Mouse (Mus musculus) cerebellum, adult (tissue): ENCODE results near the gene Kmt2e.

Experiments used
- ATAC-seq: cut with Nextera tagmentation; 2 replicates; pipeline ENCODE4 v1.9.2; 2017; ENCODE audit warnings: mild to moderate bottlenecking, moderate library complexity, mixed read lengths; ENCODE audit not compliant: insufficient number of reproducible peaks, low FRiP score, low TSS enrichment

Kmt2e gene

DNA sequence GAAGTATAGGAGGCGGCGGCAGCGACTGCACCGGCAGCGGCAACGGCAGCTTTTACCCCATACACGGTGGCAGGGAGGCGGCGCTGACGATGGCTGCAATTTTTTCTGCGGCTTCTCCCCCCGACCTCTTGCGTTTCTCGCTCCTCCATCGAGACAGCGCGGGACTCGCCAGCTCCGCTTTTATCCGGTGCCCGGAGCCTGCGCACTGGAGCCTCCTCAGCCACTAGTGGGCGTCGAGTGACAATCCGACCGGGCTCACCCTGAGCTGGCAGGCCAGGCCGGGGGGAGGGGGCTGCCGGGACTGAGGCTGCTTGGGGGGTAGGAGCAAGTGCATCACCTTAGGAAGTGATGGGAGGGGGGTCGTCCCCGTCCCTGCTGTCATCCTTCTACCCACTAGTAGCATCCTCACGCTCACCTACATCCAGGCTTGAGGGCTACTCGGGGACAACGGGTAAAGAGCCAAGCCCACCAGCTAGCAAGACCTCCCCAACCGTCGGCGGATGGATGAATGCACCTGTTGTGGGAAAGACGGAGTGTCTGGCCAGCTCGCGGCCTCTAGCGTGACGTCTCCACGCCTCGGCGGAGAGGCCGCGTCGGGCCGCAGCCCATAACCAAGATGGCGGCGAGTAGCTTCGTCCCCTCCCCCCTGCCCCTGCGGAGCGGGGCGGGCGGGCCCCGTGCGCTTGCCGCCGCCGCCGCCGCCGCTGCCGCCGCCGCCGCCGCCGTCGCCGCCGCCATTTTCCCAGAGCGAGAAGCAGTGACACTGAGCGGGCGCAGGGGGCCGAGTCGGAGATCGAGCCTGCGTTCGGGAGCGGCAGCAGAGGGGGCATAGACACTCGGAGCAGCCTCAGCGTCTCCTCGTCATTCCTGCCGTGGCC is at the start of gene Kmt2e:
Gene Kmt2e (plus strand): TSS at position 722 of the 878 bp plus-strand sequence.
- ATAC-seq = peak; percentile 65

DNA sequence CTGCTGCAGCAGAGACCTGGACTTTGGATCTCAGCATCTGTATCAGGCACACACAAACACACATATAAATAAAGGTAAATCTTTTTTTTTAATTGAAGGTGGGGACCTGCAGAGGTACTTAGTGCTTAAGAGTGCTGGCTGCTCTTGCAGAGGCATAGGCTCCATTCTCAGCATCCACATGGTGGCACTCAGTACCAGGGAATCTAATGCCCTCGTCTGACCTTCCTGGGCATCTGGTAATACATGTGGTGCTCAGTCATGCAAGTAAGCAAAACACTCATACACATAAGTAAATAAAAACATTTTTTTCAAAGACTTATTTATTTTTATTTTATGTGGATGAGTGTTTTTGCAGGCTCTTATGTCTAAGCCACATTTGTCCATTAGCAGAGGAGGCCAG is 49.1 kb upstream of the Kmt2e start:
- ATAC-seq = no peak

DNA sequence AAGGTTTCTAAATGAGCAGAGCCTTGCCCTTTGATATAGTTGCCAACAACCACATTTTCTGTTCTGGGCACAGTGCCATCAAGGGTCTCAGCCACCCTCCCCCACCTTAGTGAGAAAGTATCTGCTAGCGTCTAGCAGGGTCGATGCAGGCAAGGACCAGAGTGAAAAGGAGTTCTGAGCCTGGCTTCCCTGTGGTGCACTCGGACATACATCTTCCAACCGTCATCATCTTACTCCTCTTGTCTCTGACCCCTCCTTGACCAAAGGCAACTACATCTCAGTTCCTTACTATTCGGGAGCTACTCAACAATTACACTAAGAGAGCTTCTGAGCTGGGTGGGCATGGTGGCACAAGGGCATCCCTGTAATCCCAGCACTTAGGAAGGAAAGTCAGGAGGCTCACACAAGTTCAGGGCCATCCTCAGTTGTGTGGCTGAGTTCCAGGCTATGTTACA is 48.5 kb upstream of the Kmt2e start:
- ATAC-seq = no peak

DNA sequence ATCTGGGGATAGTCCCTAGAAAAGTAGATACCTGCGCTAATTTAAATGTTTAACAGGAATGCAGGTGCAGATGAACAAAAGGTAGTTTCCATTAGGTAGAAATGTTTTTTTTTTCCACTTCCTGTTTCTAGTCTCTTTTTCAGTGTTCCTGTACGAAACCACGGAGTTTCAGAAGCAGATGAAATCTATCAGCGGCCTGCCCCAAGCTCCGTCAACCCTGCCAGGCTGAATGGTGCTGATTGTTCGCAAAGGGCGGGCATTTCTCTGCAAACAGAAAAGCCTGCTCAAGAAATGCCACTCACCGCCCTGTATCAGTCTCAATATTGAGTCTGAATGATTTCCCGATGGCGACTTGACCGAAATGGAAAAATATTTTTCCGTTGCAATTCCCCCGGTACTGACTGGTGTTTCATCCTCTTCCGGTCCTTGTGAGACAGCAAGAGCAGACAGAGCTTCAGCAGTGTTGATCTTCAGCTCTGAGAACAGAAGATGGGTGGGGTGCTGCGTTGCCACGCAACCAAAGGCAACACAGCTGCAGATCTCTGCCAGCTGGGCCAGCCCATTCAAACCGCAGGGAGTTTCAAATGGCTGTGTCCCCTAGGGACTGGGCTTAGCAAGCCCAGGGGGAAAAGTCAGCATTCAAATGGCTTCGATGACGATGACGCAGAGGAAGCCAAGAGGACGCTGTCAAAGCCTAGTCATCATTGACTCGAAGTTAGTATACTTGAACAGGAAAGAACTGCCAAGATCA is 47.5 kb upstream of the Kmt2e start:
- ATAC-seq = peak; percentile 40; the same call in 1 of the 2 replicates

- ATAC-seq = no peak
These were observed 47.0 kb upstream of the Kmt2e start for GRCm38 (mm10) chr5:23387313-23387666.

- no peak for ATAC-seq
These were observed 46.1 kb upstream of the Kmt2e start for GRCm38 (mm10) chr5:23388091-23388490.

DNA sequence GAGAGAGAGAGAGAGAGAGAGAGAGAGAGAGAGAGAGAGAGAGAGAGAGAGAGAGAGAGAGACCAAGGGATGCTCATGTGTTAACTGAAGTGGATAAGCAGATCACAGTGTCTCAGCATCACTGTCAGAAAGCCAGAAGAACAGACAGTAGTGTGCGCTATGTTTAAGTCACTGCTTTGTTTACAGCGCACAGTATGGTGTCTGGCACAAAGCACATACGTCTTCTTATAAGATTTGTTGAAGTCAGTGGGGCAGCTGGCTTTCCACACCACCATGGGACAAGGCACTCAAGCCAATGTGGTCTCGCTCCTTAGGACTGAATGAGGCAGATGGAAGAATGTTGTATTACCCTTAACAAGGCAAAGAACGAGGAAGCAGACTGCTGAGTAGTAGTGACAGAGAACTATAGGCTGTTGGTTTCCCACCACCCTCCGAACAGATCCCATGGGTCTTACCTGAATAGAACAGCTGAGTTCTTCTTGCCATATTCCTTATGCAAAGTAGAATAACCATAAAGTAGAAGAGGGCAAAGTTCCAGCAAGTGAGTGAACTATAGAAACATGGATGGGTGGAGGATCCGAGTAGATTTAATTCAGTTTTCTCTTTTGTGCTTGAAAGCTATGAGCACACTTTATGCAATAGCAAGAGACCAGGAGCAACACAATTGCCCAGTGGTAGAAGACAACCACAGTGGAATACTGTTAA is 44.5 kb upstream of the Kmt2e start:
- no peak for ATAC-seq

DNA sequence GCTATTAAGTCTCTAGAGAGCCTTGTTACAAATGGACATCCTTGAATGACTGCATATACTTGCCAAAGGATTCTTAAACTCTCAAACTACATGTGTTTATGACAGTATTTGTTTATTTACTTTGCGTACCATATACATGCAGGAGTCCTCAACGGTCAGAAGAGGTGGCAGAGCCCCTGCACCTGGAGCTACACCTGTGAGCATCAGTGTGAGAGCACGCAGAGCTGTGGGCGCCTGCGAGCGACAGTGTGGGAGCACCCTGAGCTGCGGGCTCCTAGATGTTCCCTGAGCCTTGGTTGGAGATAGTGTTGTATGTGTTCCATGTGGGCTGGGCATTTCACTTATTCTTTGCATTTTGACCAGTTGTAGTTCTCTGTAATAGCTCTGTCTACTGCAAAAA is 42.5 kb upstream of the Kmt2e start:
- no peak for ATAC-seq

GRCm38 (mm10) chr5:23393870-23394269 is 40.4 kb upstream of the Kmt2e start:
- no peak for ATAC-seq

DNA sequence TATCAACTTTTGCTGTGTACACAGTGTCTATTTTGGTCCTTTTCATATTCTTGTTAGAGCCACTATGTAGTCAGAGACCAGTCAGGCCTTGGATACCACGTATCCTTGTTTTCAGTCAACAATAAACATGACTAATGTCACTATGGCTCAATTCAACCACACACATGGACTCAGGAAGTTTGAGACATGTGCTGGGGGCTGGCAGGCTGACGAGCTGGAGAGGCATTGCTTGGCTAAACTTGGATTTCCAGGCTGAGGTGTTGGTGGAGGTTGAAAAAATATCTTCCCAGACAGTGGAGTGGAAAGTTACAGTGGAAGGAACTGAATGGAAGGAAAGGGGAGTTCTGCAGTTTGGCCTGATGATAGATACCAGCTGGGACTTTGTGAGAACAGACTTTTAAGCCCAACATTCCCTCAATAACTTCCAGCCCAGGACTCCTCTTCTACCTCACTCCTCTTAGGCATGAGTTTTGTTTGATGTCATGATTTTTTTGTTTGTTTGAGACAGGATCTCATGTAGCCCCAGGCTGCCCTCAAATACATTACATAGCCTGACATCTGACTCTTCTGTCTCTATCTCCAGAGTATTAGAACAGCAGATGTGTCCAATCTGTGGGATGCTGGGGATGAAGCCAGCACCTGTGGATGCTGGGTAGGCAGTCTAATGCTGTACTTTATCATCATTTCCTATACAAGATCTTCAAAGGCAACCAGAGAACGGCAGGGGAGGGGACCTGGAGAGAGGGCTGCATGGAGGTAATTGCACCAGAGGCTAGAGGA is 39.7 kb upstream of the Kmt2e start:
- ATAC-seq = no peak

- no peak for ATAC-seq
These were observed 38.5 kb upstream of the Kmt2e start for GRCm38 (mm10) chr5:23395721-23396120.

DNA sequence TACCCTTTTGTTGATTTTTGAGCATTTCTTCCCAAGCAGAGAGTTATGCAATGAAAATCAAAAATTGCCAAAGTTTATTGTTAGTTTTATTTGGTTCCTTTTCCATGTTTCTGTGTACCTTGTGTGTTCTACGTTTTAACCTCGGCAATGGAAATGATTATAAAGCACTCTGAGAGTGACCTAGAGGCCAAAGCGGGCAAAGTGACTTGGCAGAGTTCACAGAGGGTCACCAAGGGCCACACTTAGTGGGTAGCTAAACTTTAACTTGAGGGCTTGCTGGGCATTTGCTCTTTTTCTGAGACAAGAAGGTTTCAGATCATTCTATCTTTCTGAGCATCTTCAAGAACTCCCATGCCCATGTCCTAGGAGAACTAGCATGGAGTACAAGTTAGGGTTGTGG is 37.5 kb upstream of the Kmt2e start:
- ATAC-seq = no peak

GRCm38 (mm10) chr5:23400156-23400555 is 34.1 kb upstream of the Kmt2e start:
- ATAC-seq = 0 out of 2 replicates have a peak, but pooled peaks have one; percentile 10

DNA sequence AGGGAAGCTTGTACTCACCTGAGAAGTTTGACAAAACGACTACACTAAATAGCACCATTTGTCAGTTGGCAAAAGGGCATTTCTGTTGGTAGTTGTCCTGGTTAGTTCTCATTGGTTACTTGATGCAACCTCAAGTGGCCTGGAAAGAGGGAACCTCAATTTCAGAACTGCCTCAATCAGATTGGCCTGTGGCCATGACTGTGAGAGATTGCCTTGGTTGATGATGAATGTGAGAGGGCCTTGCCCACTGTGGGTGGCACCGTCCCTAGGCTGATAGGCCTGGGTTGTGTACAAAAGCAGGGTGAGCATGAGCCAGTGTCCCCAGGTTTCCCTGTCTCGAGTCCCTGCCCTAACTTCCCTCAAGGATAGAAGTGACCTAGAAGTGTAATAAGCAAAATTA is 33.4 kb upstream of the Kmt2e start:
- ATAC-seq = no peak

- peak; percentile 58; the same call in 1 of the 2 replicates for ATAC-seq
These were observed 32.9 kb upstream of the Kmt2e start for GRCm38 (mm10) chr5:23401368-23401767.

DNA sequence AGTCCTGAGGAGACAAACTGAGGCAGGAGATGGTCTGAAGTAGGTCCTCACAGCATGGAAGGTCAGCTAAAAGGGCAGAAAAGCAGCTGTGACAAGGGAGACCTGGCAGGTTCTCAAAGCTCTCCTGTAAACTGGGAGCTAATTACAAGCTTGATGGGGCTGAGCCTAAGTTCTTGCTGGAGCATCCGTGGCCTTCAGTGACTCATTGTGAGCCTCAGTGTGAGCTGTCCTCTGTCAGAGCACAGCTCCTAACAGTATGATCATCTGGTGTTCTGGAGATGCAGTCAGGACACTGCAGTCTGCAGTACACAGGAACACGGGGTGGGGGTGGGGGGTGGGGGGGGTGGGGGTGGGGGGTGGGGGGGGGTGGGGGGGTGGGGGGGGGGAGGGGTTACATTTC is 32.2 kb upstream of the Kmt2e start:
- 0 out of 2 replicates have a peak, but pooled peaks have one; percentile 58 for ATAC-seq

DNA sequence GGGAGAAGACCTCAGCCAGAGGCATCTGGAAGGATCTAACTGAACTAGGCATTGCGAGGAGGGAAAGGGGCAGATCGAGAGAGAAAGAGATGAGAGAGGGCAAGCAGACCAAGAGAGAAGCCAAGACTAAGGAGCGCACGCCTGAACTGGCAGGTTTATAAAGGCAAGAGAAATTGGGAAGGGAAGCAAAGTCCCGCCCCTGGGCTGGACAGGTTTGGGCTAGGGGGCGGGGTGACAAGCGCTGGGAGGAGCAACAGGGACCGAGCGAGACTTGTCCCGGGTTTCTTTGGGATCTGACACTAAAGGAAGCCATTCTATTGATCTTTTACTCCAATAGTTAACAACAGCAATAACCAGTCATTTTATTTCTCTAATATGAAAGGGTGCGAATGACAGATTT is 31.1 kb upstream of the Kmt2e start:
- no peak for ATAC-seq

- no peak for ATAC-seq
These were observed 28.4 kb upstream of the Kmt2e start for GRCm38 (mm10) chr5:23405666-23406404.

DNA sequence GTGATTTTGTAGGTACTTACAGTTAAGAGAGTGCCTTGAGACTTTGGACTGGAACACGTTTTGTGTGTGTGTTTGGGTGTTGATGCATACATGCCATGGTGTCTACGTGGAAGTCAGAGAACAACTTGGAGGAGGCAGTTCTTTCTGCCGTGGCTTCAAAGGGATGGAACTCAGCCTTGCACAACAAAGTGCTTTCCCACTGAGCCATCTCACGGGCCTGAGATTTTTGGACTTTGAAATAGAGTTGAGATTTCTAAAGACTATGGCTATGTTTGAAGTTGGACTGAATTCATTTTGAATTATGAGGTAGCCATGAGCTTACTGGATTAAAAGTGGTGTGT is 27.9 kb upstream of the Kmt2e start:
- no peak for ATAC-seq

DNA sequence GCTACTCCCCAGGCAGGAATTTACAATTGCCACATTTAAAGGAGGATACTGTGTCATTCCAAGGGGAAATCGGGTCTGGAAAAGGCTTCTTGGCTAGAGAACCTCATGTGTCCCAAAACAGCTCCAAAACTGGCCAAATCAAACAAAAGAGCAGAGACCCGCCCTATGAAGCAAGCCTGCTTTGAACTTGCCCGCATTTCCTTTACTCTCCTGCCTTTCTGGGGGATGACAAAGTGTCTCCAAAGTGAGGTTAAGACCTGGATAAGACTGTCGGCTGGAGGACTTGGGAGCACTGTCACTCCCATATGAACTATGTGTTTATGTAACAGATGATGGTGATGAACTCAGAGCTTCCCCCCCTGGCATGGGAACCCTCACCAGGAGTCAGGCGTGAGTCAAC is 26.1 kb upstream of the Kmt2e start:
- ATAC-seq = no peak
